Mouse (Mus musculus): ENCODE measurements around the gene Cd248. TPM values are rescaled to one million over a fixed set of nuclear protein-coding genes. Genes with fewer than 3 reads are reported as not detected.
"Not testable (repeated sequence)": the region's sequence is repeated elsewhere in the genome, so short reads cannot be mapped to it uniquely, and the experiment has no call there.

Gene Cd248
- total RNA-seq, 2 experiments from 2014 or later, result 14.2 TPM

DNA sequence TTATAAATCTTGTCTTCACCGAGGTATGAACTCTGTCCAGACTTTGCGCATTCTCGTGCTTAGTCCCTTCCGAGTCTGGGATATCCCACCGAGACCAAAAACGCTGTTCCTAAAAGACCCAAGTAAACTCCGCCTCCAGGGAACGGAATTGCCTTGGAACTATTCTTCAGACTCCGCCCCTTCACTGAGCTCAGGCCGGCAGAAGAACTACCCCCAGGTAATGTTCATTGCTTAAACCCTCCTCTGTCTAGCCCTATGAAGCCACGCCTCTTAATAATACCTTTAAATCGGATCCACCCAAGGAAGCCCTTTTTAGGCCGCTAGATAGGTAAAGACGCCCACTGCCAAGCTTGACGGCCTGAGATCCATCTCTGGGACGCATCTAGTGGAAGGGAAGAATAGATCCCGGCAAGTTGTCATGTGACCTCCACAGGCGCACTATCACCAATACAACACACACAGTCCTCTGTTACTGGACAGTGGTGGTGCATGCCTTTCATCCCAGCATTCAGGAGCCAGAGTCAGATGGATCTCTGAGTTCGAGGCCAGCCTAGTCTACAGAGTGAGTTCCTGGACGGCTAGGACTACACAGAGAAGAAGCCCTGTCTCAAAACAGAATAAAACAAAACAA lies 4.6 kb downstream of the Cd248 start:
- intact Hi-C loops (cut with DNase I), result no loop called here
- DNase-seq, result no peak

DNA sequence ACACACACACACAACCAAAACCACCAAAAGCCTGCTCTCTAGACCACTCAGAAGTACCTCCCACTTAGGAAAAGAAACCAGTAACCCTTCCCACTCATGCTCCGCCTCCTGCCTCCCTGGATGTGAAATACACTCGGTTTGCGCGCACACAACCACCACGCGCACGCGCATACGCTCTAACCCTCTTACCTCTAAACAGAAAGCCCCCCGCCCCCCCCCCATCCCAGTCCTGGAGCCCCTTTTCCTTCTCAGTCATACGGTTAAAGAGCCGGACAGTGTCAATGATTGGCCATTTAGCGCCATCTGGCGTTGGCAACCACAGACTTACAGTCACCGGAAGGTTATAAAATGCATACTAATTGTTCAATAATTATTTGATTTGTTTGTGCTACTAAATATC lies 5.2 kb downstream of the Cd248 start:
- DNase-seq, result peak; percentile 74
- intact Hi-C loops (cut with DNase I), result no loop called here

DNA sequence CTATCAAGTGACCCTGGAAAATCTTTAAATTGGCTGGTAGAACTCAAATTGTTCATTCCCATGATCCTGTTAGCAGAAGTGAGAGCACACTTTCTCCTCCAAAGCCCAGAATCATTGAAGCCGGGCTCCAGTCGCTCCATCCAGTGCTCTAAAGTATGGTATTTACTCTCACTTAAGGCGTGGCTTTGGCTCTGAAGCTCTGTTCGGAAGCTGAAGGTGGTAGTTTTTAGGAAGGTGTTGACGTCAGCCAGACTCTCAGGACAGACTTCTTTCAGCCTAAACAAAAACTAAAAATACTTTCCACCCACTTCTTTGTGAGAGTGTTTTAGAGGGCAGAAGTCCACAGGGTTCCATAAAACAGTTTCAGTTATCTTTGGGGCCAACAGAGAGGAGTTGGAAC lies 5.6 kb downstream of the Cd248 start:
- intact Hi-C loops (cut with DNase I), result no loop called here

DNA sequence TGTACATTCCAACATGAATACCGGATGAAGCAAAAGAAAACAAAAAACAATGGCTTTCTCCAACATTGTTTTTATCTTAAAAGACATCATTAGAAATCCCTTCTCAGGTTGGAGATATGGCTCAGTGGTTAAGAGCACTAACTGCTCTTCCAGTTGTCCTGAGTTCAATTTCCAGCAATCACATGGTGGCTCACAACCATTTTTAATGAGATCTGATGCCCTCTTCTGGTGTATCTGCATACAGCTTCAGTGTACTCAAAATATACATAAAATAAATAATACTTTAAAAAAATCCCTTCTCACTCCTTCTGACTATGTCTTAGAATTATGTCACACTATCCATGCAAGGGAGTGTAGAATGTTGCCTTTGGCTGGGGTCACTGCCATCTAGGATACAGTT lies 11.4 kb downstream of the Cd248 start:
- intact Hi-C loops (cut with DNase I), result no loop called here
- no peak for DNase-seq

More for the DNA sequence above, 5.6 kb downstream of the Cd248 start:
- no peak for DNase-seq

DNA sequence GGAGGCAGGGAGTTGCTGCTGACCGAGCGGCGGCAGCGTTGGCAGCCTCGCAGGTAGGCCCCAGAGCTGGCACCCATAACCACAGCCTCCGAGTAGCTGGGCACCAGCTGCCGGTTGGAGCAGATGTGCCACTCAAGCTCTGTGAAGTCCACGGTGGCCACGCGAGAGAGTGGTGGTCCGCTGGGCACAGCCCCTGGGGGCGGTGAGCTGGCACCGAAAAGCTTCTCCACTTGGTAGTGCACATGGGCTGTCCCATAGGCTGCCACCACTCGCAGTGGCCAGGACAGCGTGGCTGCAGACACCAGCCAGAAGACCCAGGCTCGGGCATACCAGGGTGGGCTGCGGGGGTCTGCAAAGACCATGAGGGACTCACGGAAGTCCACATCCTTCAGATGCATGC lies 14.1 kb downstream of the Cd248 start:
- DNase-seq, result no peak
- intact Hi-C loops (cut with DNase I), result no loop called here

DNA sequence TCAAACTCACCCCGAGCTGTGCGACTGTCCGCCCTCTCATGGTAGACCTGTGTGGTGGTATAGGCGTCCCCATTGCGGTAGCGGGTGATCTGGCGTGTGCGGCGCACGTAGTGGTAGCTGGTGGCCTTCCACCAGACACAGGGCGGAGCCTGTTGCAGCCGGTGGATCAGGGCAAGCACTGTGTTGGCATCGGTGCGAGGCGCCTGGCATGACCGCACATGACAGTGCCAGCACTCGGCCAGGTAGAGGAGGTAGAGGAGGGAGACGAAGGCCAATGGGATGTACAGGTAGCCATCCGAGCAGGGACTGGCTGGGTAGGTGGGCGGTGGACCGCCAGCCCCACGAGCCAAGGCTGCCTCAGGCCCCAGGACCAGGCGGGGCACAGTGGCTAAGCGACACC lies 14.7 kb downstream of the Cd248 start:
- DNase-seq, result no peak
- intact Hi-C loops (cut with DNase I), result no loop called here

DNA sequence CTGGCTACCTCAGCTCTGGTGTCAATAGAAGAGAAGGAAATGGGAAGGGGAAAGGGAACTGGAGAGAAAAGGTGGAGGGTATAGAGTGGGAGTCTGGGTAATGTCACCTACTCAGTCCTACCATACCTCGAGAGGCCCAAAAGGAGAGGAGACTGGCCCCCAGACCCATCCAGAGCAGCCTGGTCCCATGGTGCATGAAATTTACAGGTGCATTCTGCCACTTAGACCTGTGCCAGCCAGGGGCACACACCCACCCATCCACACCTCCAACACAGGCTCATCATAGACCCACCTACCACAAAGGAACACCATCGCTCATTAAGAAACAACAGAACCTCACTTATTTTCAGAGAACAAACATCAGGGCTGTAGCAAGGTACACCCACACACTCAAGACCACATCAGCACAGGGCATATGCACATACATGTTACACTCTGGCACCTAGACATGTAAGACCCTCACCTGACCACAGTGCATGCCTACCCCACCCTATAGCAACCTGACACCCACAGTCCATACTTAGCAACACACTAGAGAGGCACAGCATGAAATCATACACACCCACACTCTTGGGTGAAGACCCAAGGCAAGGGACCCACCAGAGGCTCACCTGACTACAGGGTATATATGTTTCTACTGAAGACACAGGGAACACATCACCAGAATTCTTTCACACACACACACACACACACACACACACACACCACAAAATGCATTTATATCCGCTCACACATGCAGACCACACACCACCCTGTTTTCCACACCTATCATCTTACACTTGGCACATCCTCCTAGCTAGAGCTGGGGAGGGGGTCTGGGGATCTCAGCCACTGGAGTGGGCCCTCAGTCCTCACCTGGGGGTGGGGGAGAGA lies 16.3 kb downstream of the Cd248 start:
- DNase-seq, result no peak
- intact Hi-C loops (cut with DNase I), result no loop called here

DNA sequence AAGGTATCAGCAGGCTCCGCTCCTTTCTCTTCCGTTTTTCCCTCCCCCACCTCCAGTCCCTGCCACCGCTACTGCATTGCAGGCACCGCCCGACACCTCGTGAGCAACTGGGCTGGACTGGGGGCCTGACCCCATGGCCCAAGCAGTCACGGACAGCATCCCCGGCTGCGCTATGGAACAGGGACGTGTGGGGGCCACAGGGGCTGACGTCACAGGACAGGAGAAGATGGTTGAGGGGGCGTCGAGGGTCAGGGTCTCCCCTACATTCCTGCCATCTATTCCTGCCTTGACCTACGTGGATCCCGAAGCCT lies 16.9 kb downstream of the Cd248 start:
- no peak for DNase-seq
- intact Hi-C loops (cut with DNase I), result no loop called here

DNA sequence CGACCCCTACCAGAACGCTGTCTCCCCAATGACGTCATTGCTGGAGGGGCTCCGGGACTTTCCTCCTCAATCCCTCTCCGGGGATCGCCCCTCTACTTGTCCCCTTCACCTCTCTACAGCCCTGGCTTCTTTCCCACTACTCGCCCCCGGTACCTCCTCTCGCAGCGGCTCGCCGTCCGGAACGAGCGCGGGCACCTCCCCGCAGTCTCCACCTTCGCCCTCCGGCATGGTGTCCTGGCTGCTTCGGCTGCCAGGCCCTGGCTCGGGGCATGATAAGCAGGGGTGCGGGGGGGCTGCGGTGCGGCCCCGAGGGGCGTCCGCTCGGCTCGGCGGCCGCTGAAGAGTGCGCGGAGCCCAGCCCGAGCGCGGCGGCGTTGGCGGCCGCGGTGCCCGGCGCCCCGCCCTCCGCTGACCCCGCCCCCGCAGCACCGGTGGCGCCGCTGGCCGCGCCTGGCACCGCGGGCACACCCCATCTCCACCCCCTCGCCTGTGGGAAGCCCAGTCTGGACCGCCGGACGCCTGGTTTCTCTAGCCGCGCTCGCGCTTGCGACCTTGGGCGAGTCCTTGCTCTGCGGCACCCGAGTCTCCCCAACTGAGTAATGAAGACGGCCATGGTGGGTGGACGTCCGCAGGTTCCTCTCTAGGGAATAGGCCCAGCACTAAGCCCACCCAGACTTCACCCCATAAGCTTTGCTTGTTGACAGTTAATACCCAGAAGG lies 17.4 kb downstream of the Cd248 start, which contains the start of gene Tmem151a:
TSS of gene Tmem151a (minus strand) at position 387 of the 719 bp plus-strand sequence.
- intact Hi-C loops (cut with DNase I), result no loop called here
- DNase-seq, result no peak

DNA sequence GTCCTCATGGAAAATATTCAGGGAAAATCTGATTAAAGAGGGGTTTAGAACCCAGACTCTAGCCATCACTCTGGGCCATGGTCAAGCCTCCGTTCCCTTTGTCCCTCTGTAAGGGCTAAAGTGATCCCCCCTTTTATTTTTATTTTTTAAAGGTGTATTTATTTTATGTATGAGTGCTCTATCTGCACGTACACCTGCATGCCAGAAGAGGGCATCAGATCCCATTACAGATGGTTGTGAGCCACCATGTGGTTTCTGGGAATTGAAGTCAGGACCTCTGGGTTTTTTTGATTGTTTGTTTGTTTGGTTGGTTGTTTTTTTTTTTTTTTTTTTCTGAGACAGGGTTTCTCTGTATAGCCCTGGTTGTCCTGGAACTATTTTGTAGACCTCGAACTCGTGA lies 18.7 kb downstream of the Cd248 start:
- intact Hi-C loops (cut with DNase I); DNase-seq: not testable (repeated sequence)

DNA sequence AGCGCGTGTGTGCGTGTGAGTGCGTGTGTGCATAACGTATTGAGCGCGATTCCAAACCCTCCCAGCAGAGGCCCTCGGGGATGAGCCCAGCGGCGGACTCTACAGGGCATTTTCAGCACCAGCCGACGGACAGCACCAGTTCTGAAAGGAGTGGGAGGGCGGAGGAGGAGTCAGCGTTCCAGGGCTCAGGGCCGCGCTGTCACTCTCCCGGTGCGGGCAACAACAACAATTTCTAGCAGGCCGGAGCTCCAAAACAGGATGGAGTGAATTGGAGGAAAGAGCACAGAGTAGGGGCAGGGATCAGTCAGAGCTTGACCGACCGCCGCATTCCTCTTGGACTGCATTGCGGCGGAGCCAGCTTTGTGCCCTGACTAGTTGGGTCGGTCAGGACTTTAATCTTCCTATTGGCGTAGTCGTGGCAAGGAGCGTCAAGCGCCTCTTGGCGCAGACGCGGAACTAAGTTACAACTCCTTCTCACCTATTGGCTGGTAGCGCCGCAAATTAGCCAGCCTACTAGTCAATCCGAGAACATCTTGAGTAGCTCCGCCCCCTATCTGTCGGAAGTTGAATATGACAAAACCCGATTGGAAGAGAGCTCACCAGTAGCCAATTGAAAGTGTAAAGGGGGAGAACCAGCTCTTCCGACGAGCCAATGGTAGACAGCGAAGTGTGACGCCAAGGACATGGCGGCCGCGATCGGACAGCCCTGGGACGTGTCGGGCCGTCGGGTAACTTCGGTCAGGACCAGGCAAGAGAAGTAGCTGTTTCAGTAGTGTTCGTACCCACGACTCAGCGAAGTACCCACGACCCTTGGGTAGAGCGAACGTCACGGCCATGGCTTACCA lies 20.2 kb downstream of the Cd248 start, which contains the start of gene Yif1a:
TSS of gene Yif1a (plus strand) at position 655 of the 845 bp plus-strand sequence.
- intact Hi-C loops (cut with DNase I), result no loop called here
- peak; percentile 94 for DNase-seq

DNA sequence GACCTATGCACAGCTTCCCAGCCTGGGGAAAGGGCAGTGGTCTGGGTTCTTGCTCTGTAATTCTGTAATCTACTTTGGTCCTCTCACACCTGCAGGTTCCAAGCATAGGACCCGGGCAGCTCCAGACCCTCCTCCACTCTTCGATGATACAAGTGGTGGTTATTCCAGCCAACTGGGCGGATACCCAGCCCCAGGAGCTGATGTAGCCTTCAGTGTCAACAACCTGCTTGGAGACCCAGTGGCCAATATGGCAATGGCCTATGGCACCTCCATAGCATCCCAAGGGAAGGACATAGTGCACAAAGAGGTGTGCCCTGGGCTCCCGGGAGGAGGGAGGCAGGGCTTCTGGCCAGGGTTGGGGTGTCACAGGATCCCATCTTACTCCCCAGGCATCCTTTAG lies 21.4 kb downstream of the Cd248 start:
- DNase-seq, result no peak
- intact Hi-C loops (cut with DNase I), result no loop called here

DNA sequence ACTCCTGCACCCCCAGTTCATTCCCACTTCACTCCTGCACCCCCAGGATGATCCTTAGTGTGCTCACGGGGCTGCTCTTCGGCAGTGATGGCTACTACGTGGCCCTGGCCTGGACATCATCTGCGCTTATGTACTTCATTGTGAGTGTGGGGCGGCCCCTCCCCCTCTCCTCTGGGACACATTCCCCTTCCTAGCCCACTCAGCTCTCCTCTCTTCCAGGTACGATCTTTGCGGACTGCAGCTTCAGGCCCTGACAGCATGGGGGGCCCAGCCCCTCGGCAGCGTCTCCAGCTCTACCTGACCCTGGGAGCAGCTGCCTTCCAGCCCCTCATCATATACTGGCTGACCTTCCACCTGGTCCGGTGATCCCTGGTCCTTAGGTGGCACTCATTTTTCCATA lies 24.2 kb downstream of the Cd248 start:
- no peak for DNase-seq
- intact Hi-C loops (cut with DNase I), result no loop called here

DNA sequence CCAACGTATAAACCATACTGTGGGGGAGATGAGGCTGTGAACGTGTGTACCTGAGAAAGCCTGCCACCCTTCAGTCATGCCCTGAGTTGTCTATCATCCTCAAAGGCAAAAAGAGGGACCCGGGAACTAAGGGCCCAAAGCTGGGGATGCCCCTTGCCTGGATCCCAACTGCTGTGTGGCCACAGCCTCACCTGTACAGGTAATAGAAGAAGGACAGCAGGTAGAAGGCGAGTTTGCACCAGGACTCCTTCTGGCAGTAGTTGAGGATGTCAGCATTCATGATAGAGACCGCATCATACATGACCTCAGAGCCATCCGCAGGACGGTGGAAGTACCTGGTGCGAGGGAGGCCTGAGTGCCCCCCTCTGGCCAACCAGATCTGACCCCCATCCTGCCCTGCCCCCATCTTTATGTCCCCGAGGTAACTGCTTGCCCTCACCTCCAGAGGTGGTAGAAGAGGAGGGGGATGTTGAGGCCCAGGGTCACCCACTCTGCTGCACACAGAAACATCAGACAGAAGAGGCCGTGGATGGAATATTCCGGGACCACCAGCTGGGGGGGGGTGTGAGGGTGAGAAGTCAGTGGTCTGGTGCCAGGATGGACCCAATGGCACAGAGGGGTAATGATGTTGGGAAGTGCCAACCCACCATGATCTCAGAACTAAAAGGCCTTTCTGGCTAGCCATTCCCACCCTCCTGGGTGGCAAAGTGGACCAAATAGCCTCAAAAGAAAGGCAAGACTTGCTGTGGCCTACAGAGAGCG lies 25.8 kb downstream of the Cd248 start:
- intact Hi-C loops (cut with DNase I), result no loop called here
- DNase-seq, result no peak

DNA sequence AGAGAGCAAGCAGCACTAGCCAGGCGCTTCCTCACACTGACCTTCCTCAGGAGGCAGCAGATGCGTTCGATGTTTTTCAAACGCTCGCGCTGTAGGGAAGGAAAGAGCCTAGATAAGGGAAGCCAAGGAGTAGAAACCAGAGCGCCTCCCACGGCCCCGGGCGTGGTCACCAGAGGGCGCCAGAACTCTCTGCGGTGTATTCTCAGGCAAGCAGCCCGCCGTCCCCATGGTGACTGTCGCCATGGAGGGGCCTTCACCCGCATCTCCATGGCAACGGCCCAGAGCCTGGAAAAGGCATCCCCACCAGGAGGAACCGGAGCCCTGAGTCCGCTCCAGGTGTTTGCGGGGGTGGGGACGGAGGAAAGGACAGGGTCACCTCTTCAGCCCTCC lies 26.4 kb downstream of the Cd248 start:
- intact Hi-C loops (cut with DNase I), result no loop called here

DNA sequence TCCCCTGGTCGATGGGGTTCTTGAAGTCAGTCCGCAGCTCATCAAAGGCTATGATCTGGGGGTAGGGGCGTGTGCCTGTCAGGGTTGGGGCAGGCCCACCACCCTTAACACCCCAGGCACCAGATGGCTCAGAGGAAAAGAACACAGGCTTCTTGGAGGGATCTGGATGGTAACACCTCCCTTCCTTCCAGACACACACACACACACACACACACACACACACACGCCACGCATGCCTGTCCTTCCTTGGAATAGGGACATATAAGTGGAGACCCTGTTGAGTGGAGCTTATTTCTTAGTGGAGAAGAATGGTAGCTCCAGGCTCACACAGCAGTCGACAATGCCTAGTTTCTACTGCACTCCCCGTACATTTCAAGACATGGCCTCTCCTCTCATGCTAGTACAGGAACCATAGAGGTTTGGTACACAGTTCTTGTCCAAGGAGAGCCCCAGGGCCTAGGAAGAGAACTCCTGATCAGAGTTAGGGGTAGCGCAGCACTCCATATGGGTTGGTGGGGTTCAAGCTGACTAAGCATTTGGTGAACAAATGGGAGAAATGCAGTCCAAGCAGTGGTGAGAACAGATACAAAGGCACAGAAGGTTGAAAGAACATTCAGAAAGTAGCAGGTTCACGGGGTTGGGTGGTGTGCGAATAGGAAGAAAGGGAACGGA lies 27.0 kb downstream of the Cd248 start:
- no peak for DNase-seq
- intact Hi-C loops (cut with DNase I), result loop anchor here (5.0 kb wide), 1 partner anchor 42 kb away; no protein-coding TSS in a partner anchor

More for the DNA sequence above, 26.4 kb downstream of the Cd248 start:
- DNase-seq, result peak; percentile 99

DNA sequence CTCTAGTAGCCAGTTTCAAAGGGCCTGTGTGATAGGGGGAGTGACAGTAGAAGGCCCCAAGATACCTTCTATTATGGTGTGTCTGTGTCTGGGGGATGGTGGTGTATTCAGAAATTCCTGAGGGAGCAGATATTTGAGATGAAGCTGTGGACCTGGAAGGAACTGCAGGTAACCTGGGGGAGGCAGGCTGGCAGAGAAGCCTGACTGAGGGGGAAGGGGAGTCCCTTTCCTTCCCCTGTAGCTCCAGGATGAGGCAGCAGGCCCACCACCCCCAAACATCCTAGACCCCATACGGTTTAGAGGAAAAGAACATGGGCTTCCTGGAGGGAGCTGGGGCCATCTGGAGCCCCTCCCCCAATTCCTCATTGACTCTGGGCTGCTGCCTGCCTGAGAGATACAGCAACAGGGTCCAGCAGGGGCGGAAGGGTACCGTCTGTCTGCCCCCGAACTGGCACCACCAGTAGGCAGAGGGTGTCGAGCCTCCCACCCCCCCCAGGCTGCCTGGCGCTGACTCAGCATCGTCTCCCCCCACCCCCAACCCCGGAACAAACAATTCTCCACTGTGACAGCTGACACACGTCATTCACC lies 28.1 kb downstream of the Cd248 start:
- peak; percentile 68 for DNase-seq
- intact Hi-C loops (cut with DNase I), result loop anchor here (5.0 kb wide), 1 partner anchor 41 kb away; no protein-coding TSS in a partner anchor

DNA sequence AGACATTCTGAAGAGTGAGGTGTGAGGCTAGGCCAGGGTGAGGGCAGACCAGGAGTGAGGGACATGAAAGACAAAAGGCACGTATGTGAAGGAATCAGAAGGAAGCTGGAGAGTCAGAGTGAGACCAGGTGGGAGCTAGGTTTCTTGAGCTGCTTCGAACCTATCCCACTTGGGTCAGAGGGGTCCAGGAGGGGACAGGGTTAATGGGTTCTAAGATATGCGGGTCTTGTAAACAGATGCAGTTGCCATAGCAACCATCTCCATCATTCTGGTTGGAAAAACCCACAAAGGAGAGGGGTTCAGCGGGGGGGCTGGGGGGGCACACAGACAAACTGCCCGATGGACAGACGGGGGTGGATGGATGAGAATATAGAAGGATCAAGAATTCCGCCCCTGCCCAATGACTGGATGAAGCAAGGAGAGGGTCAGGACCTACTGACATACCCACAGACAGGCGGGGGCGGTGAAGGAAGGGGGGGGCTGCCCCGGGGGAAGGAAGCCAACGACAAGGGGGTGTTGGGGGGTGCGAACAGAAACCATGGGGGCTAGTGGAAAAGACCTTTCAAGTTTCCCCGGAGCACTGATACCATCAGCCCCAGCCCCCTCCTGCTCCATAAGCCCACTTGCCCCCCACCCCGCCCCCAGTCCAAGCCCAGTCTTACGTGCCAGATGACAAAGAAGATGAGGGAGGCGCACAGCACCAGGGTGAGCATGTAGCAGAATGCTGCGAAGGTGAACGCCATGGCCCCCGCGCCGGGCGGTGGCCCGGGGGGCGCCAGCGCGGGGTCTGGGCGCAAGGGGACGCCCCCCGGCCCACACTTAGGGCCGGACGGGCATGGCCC lies 29.9 kb downstream of the Cd248 start:
- intact Hi-C loops (cut with DNase I), result loop anchor here (5.0 kb wide), 1 partner anchor 40 kb away; no protein-coding TSS in a partner anchor
- no peak for DNase-seq
